Mouse (Mus musculus) ovary, postnatal 36 days (tissue): ENCODE results near the gene Loxl4.

Experiments used
- DNase-seq: peaks from one replicate; pipeline ENCODE4 v3.0.0; 2022; ENCODE audit warnings: low spot score, mixed read lengths

The Loxl4 gene

GRCm38 (mm10) chr19:42566283-42567019, 46.2 kb downstream of the Loxl4 start:
- DNase-seq, result no peak

- no peak for DNase-seq
These were observed 48.8 kb downstream of the Loxl4 start for GRCm38 (mm10) chr19:42563726-42564270.

- no peak for DNase-seq
These were observed 49.6 kb downstream of the Loxl4 start for GRCm38 (mm10) chr19:42562981-42563380.

- no peak for DNase-seq
These were observed 50.6 kb downstream of the Loxl4 start for GRCm38 (mm10) chr19:42561991-42562390.

GRCm38 (mm10) chr19:42558701-42559100, 53.9 kb downstream of the Loxl4 start:
- DNase-seq, result no peak
